Mouse (Mus musculus): Measurements from ENCODE around the gene Tenm4. TPM values are rescaled to one million over a fixed set of nuclear protein-coding genes. Genes with fewer than 3 reads are reported as not detected.
A peak's percentile ranks its signal among the peaks of the same experiment; 100 is the strongest.

Tenm4 gene
- total and polyA plus RNA-seq, 3 experiments, result 0.03 to 0.26 (median 0.04) TPM

DNA sequence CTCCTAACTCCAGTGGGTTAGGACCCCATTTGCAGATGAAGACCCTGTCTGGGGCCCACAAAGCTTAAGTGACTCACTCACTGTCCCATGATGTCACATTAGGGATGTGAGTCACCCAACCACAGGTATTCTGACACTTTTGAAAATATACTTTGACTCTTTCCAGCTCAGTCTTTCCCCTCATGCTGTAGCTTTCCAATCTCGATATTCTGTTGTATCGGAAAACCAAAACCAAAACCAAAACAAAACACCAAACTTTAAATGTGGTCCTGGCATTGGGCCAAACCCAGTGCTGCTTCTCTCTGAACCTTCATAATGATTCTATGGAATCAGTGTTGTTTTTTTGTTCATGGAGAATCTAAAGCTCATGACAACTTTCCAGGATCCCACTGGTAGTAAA lies 536.1 kb downstream of the Tenm4 start:
- peak; percentile 41 for DNase-seq (ENCODE audit: extremely low read depth)
- Histone ChIP-seq H3K79me2 (replicated peaks; ENCODE audit: control insufficient read depth, extremely low read depth, insufficient read depth, poor library complexity, severe bottlenecking) (no peaks in the 10 kb centered on the region), H3K27me3 (replicated peaks) (no peaks in the 10 kb centered on the region), H3K27ac (ENCODE audit: insufficient read depth, low read depth) (no peak overlapping the region), H3K4me3 (replicated peaks in 1 of 3; ENCODE audit: low read depth in 2 of 3, low read length in 2 of 3, poor library complexity in 1 of 3) (no peak overlapping the region), H3K4me2 (ENCODE audit: insufficient read depth, low read depth, poor library complexity, severe bottlenecking) (no peak overlapping the region), H3K9ac (ENCODE audit: insufficient read depth, low read depth) (no peak overlapping the region), H3K4me1 (ENCODE audit: control insufficient read depth in 1 of 2, insufficient read depth in 2 of 2) (peaks cover 5 to 14% of the 10 kb centered on the region in 2 experiments; a peak in 3 of 4 replicates), H3K36me3 (replicated peaks in 1 of 2; ENCODE audit: control insufficient read depth in 1 of 2, insufficient read depth in 1 of 2, low read length in 1 of 2) (no peaks in the 10 kb centered on the region), H3K9me3 (replicated peaks; ENCODE audit: low read length) (no peaks in the 10 kb centered on the region)
- TF ChIP-seq MEF2A (IDR thresholded peaks at IDR 0.05; ENCODE audit: borderline replicate concordance, low read depth, low read length) (0 out of 2 replicates have a peak, but pooled peaks have one; percentile 43), ETS1 (conservative IDR thresholded peaks at IDR 0.05; ENCODE audit: low read depth, low read length) (peak; percentile 79), JUN (IDR thresholded peaks at IDR 0.05; ENCODE audit: insufficient read depth, low read depth, low read length) (peak; percentile 21; the same call in 1 of the 2 replicates), E2F4 (IDR thresholded peaks at IDR 0.05; ENCODE audit: insufficient replicate concordance, low read depth, low read length) (no peak)
- in situ Hi-C loops (cut with MboI; ENCODE audit: low pct_ligation_motif_present, low pct_unique_long_range_greater_than_20kb, low sequenced_read_pairs), result no loop called here
- dilution Hi-C loops (cut with MboI; ENCODE audit: extremely low pct_ligation_motif_present, extremely low pct_unique_long_range_greater_than_20kb, low sequenced_read_pairs), result no loop called here

GRCm38 (mm10) chr7:96708071-96708470 lies 537.0 kb downstream of the Tenm4 start:
- no peak overlapping the region for H3K4me2 ChIP-seq (ENCODE audit: insufficient read depth, low read depth, poor library complexity, severe bottlenecking)
- no peak overlapping the region for H3K27ac ChIP-seq (ENCODE audit: insufficient read depth, low read depth)
- H3K9ac ChIP-seq (ENCODE audit: insufficient read depth, low read depth), result no peak overlapping the region
- TF ChIP-seq HCFC1 (IDR thresholded peaks at IDR 0.05; ENCODE audit: low read depth, low read length) (no peak), GABPA (IDR thresholded peaks at IDR 0.05; ENCODE audit: insufficient replicate concordance, low read depth, low read length) (no peak), MEF2A (IDR thresholded peaks at IDR 0.05; ENCODE audit: borderline replicate concordance, low read depth, low read length) (no peak), USF2 (conservative IDR thresholded peaks at IDR 0.05; ENCODE audit: low read depth, low read length) (no peak), IRF4 (IDR thresholded peaks at IDR 0.05; ENCODE audit: low read depth, low read length) (no peak), ZMIZ1 (IDR thresholded peaks at IDR 0.05; ENCODE audit: low read depth, low read length) (no peak), JUND (conservative IDR thresholded peaks at IDR 0.05; ENCODE audit: low read depth, low read length) (no peak), CHD2 (IDR thresholded peaks at IDR 0.05; ENCODE audit: low read length) (no peak)
- peaks cover 5 to 14% of the 10 kb centered on the region in 2 experiments; a peak in 3 of 4 replicates for H3K4me1 ChIP-seq (ENCODE audit: control insufficient read depth in 1 of 2, insufficient read depth in 2 of 2)
- H3K27me3 ChIP-seq (replicated peaks), result no peaks in the 10 kb centered on the region
- no peaks in the 10 kb centered on the region for H3K36me3 ChIP-seq (replicated peaks in 1 of 2; ENCODE audit: control insufficient read depth in 1 of 2, insufficient read depth in 1 of 2, low read length in 1 of 2)
- dilution Hi-C loops (cut with MboI; ENCODE audit: extremely low pct_ligation_motif_present, extremely low pct_unique_long_range_greater_than_20kb, low sequenced_read_pairs) (no loop called here), in situ Hi-C loops (cut with MboI; ENCODE audit: low pct_ligation_motif_present, low pct_unique_long_range_greater_than_20kb, low sequenced_read_pairs) (no loop called here)
- DNase-seq (ENCODE audit: extremely low read depth), result no peak
- H3K9me3 ChIP-seq (replicated peaks; ENCODE audit: low read length), result no peaks in the 10 kb centered on the region
- no peak overlapping the region for H3K4me3 ChIP-seq (replicated peaks in 1 of 3; ENCODE audit: low read depth in 2 of 3, low read length in 2 of 3, poor library complexity in 1 of 3)
- H3K79me2 ChIP-seq (replicated peaks; ENCODE audit: control insufficient read depth, extremely low read depth, insufficient read depth, poor library complexity, severe bottlenecking), result no peaks in the 10 kb centered on the region

GRCm38 (mm10) chr7:96708561-96708960 lies 537.5 kb downstream of the Tenm4 start:
- H3K4me2 ChIP-seq (ENCODE audit: insufficient read depth, low read depth, poor library complexity, severe bottlenecking), result no peak overlapping the region
- no peaks in the 10 kb centered on the region for H3K9me3 ChIP-seq (replicated peaks; ENCODE audit: low read length)
- no peaks in the 10 kb centered on the region for H3K36me3 ChIP-seq (replicated peaks in 1 of 2; ENCODE audit: control insufficient read depth in 1 of 2, insufficient read depth in 1 of 2, low read length in 1 of 2)
- no peak overlapping the region for H3K4me3 ChIP-seq (replicated peaks in 1 of 3; ENCODE audit: low read depth in 2 of 3, low read length in 2 of 3, poor library complexity in 1 of 3)
- no peaks in the 10 kb centered on the region for H3K79me2 ChIP-seq (replicated peaks; ENCODE audit: control insufficient read depth, extremely low read depth, insufficient read depth, poor library complexity, severe bottlenecking)
- H3K4me1 ChIP-seq (ENCODE audit: control insufficient read depth in 1 of 2, insufficient read depth in 2 of 2), result peaks cover 5 to 14% of the 10 kb centered on the region in 2 experiments; a peak in 3 of 4 replicates
- H3K27ac ChIP-seq (ENCODE audit: insufficient read depth, low read depth), result no peak overlapping the region
- in situ Hi-C loops (cut with MboI; ENCODE audit: low pct_ligation_motif_present, low pct_unique_long_range_greater_than_20kb, low sequenced_read_pairs) (no loop called here), dilution Hi-C loops (cut with MboI; ENCODE audit: extremely low pct_ligation_motif_present, extremely low pct_unique_long_range_greater_than_20kb, low sequenced_read_pairs) (no loop called here)
- no peak for TF ChIP-seq SMC3 (IDR thresholded peaks at IDR 0.05; ENCODE audit: low read depth, low read length)
- H3K9ac ChIP-seq (ENCODE audit: insufficient read depth, low read depth), result no peak overlapping the region
- no peak for DNase-seq (ENCODE audit: extremely low read depth)
- no peaks in the 10 kb centered on the region for H3K27me3 ChIP-seq (replicated peaks)

Data from CH12.LX (cell line).